Mouse (Mus musculus) myocyte (in vitro differentiated cells): ENCODE measurements around the gene Icos.

Experiments
- CEBPB ChIP-seq: IDR thresholded peaks from 2 replicates; pipeline ENCODE4 v1.6.1; 2011; ENCODE audit warnings: mild to moderate bottlenecking, moderate library complexity; ENCODE audit not compliant: poor library complexity, insufficient read depth, severe bottlenecking
- E2F4 ChIP-seq: IDR thresholded peaks from one replicate; pipeline ENCODE4 v1.6.1; 2011; ENCODE audit warnings: mild to moderate bottlenecking, control low read depth, moderate library complexity; ENCODE audit not compliant: insufficient read depth
- MAX ChIP-seq: IDR thresholded peaks from one replicate; pipeline ENCODE4 v1.6.1; 2011; ENCODE audit warnings: low read depth, mild to moderate bottlenecking, control low read depth
- MYOG ChIP-seq, 3 experiments: IDR thresholded peaks; one replicate each; pipeline ENCODE4 v1.6.1; 2011; ENCODE audit warnings: control low read depth in 2 of 3, low read depth in 2 of 3, mild to moderate bottlenecking in 2 of 3; ENCODE audit not compliant: insufficient read length in 2 of 3, control insufficient read depth in 1 of 3, insufficient read depth in 1 of 3
- POLR2A ChIP-seq: IDR thresholded peaks from one replicate; pipeline ENCODE4 v1.6.1; 2011; ENCODE audit warnings: low read depth, mild to moderate bottlenecking, control low read depth, moderate library complexity; ENCODE audit not compliant: insufficient read length
- SRF ChIP-seq: IDR thresholded peaks from one replicate; pipeline ENCODE4 v1.6.1; 2011; ENCODE audit warnings: low read depth; ENCODE audit not compliant: control insufficient read depth, insufficient read length
- TCF12 ChIP-seq: IDR thresholded peaks from one replicate; pipeline ENCODE4 v1.6.1; 2011; ENCODE audit warnings: mild to moderate bottlenecking, control low read depth; ENCODE audit not compliant: poor library complexity, insufficient read depth, severe bottlenecking

DNA sequence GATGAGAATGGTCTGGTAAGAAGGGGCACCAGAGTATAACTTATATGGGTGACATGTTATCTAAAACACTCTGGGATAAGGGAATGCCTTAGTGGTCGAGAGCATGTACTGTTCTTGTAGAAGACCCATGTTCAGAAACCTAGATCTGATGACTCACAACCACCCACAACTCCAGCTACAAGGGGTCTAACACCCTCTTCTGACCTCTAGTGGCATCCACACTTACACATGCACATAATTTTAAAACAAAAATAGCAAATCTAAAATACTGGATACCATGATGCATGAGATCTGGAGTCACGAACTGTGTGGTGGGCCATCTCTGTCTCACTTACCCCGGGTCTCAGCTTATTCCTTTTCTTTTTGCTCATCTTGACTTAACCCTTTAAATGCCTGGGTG, 37.7 kb upstream of the Icos start:
- no peak for TF ChIP-seq POLR2A
- TF ChIP-seq MAX = no peak
- TF ChIP-seq MYOG (IDR thresholded peaks at IDR 0.05; ENCODE audit: control insufficient read depth in 1 of 3, insufficient read depth in 1 of 3, insufficient read length in 2 of 3, low read depth in 2 of 3) = no peak
- TF ChIP-seq TCF12 = no peak
- TF ChIP-seq E2F4 = no peak
- TF ChIP-seq SRF = no peak
- no peak for TF ChIP-seq CEBPB
